Mouse (Mus musculus) megakaryocyte, embryonic 14.5 days (primary cell): Measurements from ENCODE around the gene Klrb1f.
"Not testable (repeated sequence)": the region's sequence is repeated elsewhere in the genome, so short reads cannot be mapped to it uniquely, and the experiment has no call there.

Experiments used
- FLI1 ChIP-seq: IDR thresholded peaks from 2 replicates; pipeline ENCODE4 v1.6.1; 2012; ENCODE audit warnings: low read length, inconsistent platforms, mixed read lengths
- GATA1 ChIP-seq: IDR thresholded peaks from 3 replicates; pipeline ENCODE4 v1.6.1; 2012; ENCODE audit warnings: mixed read lengths, low read length, inconsistent platforms, borderline replicate concordance

GRCm38 (mm10) chr6:129086031-129086430, 40.3 kb downstream of the Klrb1f start:
- TF ChIP-seq GATA1, FLI1: not testable (repeated sequence)
